Mouse (Mus musculus) bone marrow macrophage, adult 2 months (primary cell): ENCODE measurements around the gene Myo1a. TPM values are rescaled to one million over a fixed set of nuclear protein-coding genes. Genes with fewer than 3 reads are reported as not detected.

Source experiments
- H3K27ac ChIP-seq: 2 replicates; pipeline ENCODE4 v1.5.1; 2012; ENCODE audit warnings: low read depth, low read length; ENCODE audit not compliant: insufficient read depth
- H3K4me1 ChIP-seq: 2 replicates; pipeline ENCODE4 v1.6.1; 2012; ENCODE audit warnings: low read length; ENCODE audit not compliant: control insufficient read depth, insufficient read depth
- H3K4me3 ChIP-seq: 2 replicates; pipeline ENCODE4 v1.5.1; 2012; ENCODE audit warnings: mild to moderate bottlenecking, low read length, moderate library complexity; ENCODE audit not compliant: insufficient read depth
- CTCF ChIP-seq: IDR thresholded peaks from 2 replicates; pipeline ENCODE4 v1.5.1; 2012; ENCODE audit warnings: low read depth, mild to moderate bottlenecking, low read length, moderate library complexity
- POLR2A ChIP-seq: IDR thresholded peaks from 2 replicates; pipeline ENCODE4 v1.6.1; 2012; ENCODE audit warnings: mild to moderate bottlenecking, low read depth, low read length, borderline replicate concordance
- polyA plus RNA-seq: library from polyadenylated mRNA; stranded (reverse); fragments of >200 nt; gene quantifications from 2 replicates; pipeline ENCODE4 v1.2.4, GENCODE M21; 2012; ENCODE audit not compliant: missing spikeins, insufficient read depth, insufficient read length

The Myo1a gene
- polyA plus RNA-seq, 1 experiment: not detected

DNA sequence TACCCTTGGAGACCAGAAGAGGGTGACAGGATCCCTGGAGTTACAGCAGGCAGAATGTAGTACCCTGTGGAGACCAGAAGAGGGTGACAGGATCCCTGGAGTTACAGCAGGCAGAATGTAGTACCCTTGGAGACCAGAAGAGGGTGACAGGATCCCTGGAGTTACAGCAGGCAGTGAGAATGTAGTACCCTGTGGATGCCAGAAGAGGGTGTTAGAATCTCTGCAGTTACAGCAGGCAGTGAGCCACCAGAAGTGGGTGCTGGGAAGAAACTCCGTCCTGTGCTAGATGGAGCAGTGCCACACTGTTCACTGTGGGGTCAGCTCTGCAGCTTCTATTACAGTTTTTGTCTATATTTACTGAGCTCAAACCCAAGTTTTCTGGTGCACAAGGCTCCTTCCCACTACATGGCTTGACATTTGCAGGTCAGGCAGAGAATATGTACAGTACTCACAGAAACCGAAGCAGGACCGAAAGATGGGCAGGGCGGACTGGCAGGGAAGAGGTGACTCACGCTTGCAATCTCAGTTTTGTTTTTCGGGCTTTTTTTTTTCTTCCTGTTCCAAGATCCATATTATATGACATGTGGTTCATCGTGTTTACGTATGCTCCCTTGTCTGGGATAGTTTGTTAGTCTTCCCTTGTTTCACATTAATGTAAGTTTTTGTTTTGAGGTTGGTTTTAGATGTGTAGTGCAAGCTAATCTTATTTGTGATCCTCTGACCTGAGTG is 30.0 kb upstream of the Myo1a start:
- TF ChIP-seq POLR2A: no peak
- TF ChIP-seq CTCF: peak; percentile 90
- H3K4me3 ChIP-seq: peak overlapping the region; percentile 42
- peak overlapping the region; percentile 52 for H3K27ac ChIP-seq
- peaks cover 2% of the 10 kb centered on the region; the same call in 1 of the 2 replicates for H3K4me1 ChIP-seq

DNA sequence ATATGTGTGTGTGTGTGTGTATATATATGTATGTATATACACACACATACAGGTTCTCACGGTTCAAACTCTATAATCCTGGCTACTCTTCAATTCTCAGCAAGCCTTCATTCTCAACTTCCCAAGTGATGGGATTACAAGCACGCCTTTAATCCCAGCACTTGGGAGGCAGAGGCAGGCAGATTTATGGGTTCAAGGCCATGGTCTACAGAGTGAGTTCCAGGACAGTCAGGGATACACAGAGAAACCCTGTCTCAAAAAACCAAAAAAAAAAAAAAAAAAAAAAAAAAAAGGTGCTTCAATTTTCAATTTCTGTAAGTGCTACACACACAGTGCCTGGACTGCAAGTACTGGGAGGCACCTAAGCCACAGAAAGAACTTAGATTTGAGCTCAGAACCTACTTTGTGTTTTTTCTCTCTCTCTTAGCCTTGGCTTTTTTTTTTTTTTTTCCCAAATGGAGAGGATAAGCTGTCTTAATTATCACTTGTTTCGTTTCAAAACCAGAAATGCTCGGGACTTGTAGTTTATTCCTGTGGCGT is 29.0 kb upstream of the Myo1a start:
- peak overlapping the region; percentile 62; the same call in 1 of the 2 replicates for H3K27ac ChIP-seq
- peak overlapping the region; percentile 74 for H3K4me3 ChIP-seq

GRCm38 (mm10) chr10:127676691-127677548 is 28.1 kb upstream of the Myo1a start:
- H3K4me1 ChIP-seq: peaks cover 2% of the 10 kb centered on the region; the same call in 1 of the 2 replicates
- TF ChIP-seq POLR2A (no peak), CTCF (no peak)
- peak overlapping the region; percentile 62 for H3K27ac ChIP-seq
- peak overlapping the region; percentile 89 for H3K4me3 ChIP-seq

More for the DNA sequence above, 29.0 kb upstream of the Myo1a start:
- peaks cover 2% of the 10 kb centered on the region; the same call in 1 of the 2 replicates for H3K4me1 ChIP-seq
- no peak for TF ChIP-seq CTCF
- no peak for TF ChIP-seq POLR2A

DNA sequence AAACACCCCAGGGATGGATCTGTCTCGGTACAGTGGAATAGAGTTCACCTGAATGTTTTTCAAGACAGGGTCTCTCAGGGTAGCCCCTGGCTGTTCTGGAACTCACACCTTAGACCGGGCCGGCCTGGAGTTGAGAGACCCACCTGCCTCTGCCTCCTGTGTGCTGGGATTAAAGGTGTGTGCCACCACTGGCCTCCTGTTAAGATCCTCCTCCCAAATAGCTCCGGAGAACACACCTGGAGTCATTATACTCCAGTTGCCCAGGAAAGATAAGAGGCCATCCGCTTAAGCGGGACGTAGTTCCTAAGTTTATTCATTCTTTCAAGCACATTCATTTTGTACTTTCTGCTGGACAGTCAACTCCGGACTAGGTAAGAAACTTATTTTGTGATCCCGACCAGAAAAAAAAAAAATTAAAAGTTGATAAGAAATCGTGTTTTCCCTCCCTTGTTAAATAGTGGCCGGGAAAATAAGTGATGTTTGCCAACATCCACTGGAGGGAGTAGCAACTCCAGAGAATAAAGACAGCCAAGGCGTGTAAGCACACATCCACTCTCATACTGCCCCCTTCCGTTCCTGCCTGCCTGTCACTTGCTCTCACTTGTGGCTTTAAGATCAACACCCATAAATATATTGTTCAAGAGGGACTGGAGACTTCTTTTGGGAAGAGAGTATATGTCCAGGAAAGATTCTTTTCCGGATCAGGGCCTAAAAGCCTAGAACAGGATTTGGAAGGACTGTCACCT is 27.2 kb upstream of the Myo1a start:
- peaks cover 2% of the 10 kb centered on the region; the same call in 1 of the 2 replicates for H3K4me1 ChIP-seq
- peak overlapping the region; percentile 89 for H3K4me3 ChIP-seq
- no peak overlapping the region for H3K27ac ChIP-seq
- TF ChIP-seq CTCF (peak; percentile 32; the same call in 1 of the 2 replicates), POLR2A (no peak)

GRCm38 (mm10) chr10:127679208-127679607 is 25.8 kb upstream of the Myo1a start:
- H3K4me3 ChIP-seq: no peak overlapping the region
- no peak overlapping the region for H3K27ac ChIP-seq
- TF ChIP-seq CTCF (no peak), POLR2A (no peak)
- H3K4me1 ChIP-seq: peaks cover 6% of the 10 kb centered on the region

GRCm38 (mm10) chr10:127679881-127680280 is 25.1 kb upstream of the Myo1a start:
- peaks cover 6% of the 10 kb centered on the region for H3K4me1 ChIP-seq
- TF ChIP-seq POLR2A (no peak), CTCF (no peak)
- H3K27ac ChIP-seq: no peak overlapping the region
- no peak overlapping the region for H3K4me3 ChIP-seq

DNA sequence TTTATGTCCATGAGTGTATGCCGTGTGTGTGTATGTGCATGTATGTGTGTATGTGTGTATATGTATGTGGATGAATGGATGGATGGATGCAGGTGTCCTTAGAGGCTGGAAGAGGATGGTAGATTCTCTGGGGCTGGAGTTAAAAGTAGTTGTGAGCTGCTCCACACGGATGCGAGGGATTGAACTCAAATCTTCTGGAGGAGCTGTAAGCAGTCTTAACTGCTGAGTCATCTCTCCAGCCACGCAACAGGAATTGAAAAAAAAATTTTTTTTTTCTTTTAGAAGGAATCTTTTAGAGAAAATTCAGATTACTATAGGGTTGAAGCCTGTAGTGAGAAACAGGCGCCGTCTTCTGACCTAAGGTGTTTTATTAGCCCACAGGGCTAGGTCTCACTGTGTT is 22.1 kb upstream of the Myo1a start:
- Histone ChIP-seq H3K4me3 (no peak overlapping the region), H3K4me1 (peaks cover 6% of the 10 kb centered on the region), H3K27ac (no peak overlapping the region)
- no peak for TF ChIP-seq POLR2A
- no peak for TF ChIP-seq CTCF

DNA sequence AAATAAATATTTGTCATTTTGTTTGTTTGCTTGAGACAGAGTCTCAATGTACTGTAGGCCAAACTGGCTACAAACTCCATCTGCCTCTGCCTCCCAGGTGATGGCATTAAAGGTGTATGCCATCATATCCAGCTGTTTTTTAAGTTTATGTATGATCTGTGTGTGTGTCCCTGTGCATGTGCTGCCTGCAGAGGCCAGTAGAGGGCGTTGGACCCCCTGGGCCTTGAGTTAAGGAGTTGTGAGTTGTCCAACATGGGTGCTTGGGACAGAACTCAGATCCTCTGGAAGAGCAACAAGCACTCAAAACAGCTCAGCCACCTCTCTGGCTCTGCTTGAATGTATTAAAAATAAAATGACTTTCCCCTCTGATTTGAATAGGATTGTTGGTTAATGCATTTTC is 13.9 kb upstream of the Myo1a start:
- TF ChIP-seq POLR2A (no peak), CTCF (no peak)
- Histone ChIP-seq H3K4me3 (no peak overlapping the region), H3K27ac (no peak overlapping the region), H3K4me1 (no peaks in the 10 kb centered on the region)

DNA sequence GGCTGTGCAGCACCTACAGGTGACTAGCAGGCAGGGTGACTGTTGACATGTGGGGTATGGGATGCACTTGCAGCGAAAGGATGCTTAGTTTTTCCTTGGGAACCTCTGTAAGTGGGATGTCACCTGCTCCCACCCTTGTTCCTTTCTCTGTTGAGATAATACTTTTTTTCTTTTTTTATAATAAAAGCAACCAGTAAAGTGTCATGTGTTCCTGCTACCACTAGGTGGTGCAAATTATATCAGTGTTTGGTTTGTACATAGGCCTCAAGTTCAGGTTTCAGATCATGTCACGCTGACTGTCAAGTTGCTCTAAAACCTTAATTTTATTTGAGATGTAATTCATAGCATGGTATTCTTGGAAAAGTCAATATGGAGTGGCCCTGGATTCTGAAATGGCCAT is 10.3 kb upstream of the Myo1a start:
- H3K4me3 ChIP-seq: no peak overlapping the region
- H3K27ac ChIP-seq: no peak overlapping the region
- TF ChIP-seq POLR2A: no peak
- no peak for TF ChIP-seq CTCF
- no peaks in the 10 kb centered on the region for H3K4me1 ChIP-seq
